Mouse (Mus musculus) forebrain, embryonic 16.5 days (tissue): ENCODE results near the gene Dnah7c. TPM values are rescaled to one million over a fixed set of nuclear protein-coding genes. Genes with fewer than 3 reads are reported as not detected.
"Not testable (repeated sequence)": the region's sequence is repeated elsewhere in the genome, so short reads cannot be mapped to it uniquely, and the experiment has no call there.

Experiments used
- ATAC-seq: fragments of 200-750 bp; cut with Nextera tagmentation; 2 replicates; pipeline ENCODE4 v1.8.0; 2017; ENCODE audit warnings: mild to moderate bottlenecking, moderate library complexity
- H3K27ac ChIP-seq: fragments of 300-500 bp; sonication (generic); 2 replicates; pipeline ENCODE4 v1.5.1; 2014; ENCODE audit warnings: low read length, control low read depth
- H3K27me3 ChIP-seq: fragments of 300-500 bp; sonication (generic); replicated peaks from 2 replicates; pipeline ENCODE4 v1.6.1; 2014; ENCODE audit warnings: low read length; ENCODE audit not compliant: control insufficient read depth, insufficient read depth
- H3K36me3 ChIP-seq: fragments of 300-500 bp; sonication (generic); 2 replicates; pipeline ENCODE4 v1.6.1; 2014; ENCODE audit not compliant: control insufficient read depth, insufficient read depth
- H3K4me1 ChIP-seq: fragments of 300-500 bp; sonication (generic); replicated peaks from 2 replicates; pipeline ENCODE4 v1.6.1; 2014; ENCODE audit warnings: low read length; ENCODE audit not compliant: control insufficient read depth, insufficient read depth
- H3K4me2 ChIP-seq: fragments of 300-500 bp; sonication (generic); 2 replicates; pipeline ENCODE4 v1.6.1; 2014; ENCODE audit warnings: mild to moderate bottlenecking, low read length, control low read depth
- H3K4me3 ChIP-seq: fragments of 300-500 bp; sonication (generic); replicated peaks from 2 replicates; pipeline ENCODE4 v1.5.1; 2014; ENCODE audit warnings: mild to moderate bottlenecking, low read length, control low read depth
- H3K9ac ChIP-seq: fragments of 300-500 bp; sonication (generic); replicated peaks from 2 replicates; pipeline ENCODE4 v1.6.1; 2014; ENCODE audit warnings: low read depth, low read length, control low read depth
- H3K9me3 ChIP-seq: fragments of 300-500 bp; sonication (generic); 2 replicates; pipeline ENCODE4 v1.6.1; 2016; ENCODE audit warnings: low read length; ENCODE audit not compliant: control insufficient read depth
- WGBS: fragments of 180-500 bp; shearing (Covaris S2); extraction: QIAGEN DNeasy Blood & Tissue Kit; methylation state at CpG from one replicate; pipeline ENCODE4 v1.1.7; 2014; 5-methylcytosine and 5-hydroxymethylcytosine counted together
- polyA plus RNA-seq: library from polyadenylated mRNA; unstranded; fragments of >200 nt; fragmentation: Nextera tagmentation; extraction: Ambion mirVana; gene quantifications from 2 replicates; pipeline ENCODE4 v1.2.1, GENCODE M21; 2015

Gene Dnah7c
- polyA plus RNA-seq, 1 experiment from 2014 or later: 0.13 TPM

GRCm38 (mm10) chr1:46805074-46805473 is 379.7 kb downstream of the Dnah7c start:
- ATAC-seq: peak; percentile 18; the same call in 1 of the 2 replicates
- Histone ChIP-seq H3K4me3 (no peak overlapping the region), H3K4me1 (no peaks in the 10 kb centered on the region), H3K27me3 (no peaks in the 10 kb centered on the region), H3K27ac (no peak overlapping the region), H3K9ac (no peak overlapping the region), H3K9me3 (no peaks in the 10 kb centered on the region), H3K36me3 (no peaks in the 10 kb centered on the region), H3K4me2 (no peak overlapping the region)
- WGBS: 90% methylated on average over 1 of the region's 1 CpGs

- H3K4me3 ChIP-seq, ATAC-seq, H3K9me3 ChIP-seq, H3K4me2 ChIP-seq, H3K9ac ChIP-seq, H3K36me3 ChIP-seq, H3K27ac ChIP-seq, H3K4me1 ChIP-seq, H3K27me3 ChIP-seq: not testable (repeated sequence)
- WGBS: 97% methylated on average over 4 of the region's 4 CpGs
These were observed 383.2 kb downstream of the Dnah7c start for GRCm38 (mm10) chr1:46808630-46809029.

- WGBS: 96% methylated on average over 5 of the region's 5 CpGs
- H3K9me3 ChIP-seq: no peaks in the 10 kb centered on the region
- no peak overlapping the region for H3K4me2 ChIP-seq
- peaks cover 14% of the 10 kb centered on the region for H3K36me3 ChIP-seq
- H3K4me1 ChIP-seq: no peaks in the 10 kb centered on the region
- no peak overlapping the region for H3K4me3 ChIP-seq
- no peaks in the 10 kb centered on the region for H3K27me3 ChIP-seq
- no peak overlapping the region for H3K27ac ChIP-seq
- no peak overlapping the region for H3K9ac ChIP-seq
- no peak for ATAC-seq
These were observed 392.5 kb downstream of the Dnah7c start for GRCm38 (mm10) chr1:46817934-46818333.

GRCm38 (mm10) chr1:46822256-46822972 is 397.0 kb downstream of the Dnah7c start:
- 90% methylated on average over 4 of the region's 4 CpGs for WGBS

DNA sequence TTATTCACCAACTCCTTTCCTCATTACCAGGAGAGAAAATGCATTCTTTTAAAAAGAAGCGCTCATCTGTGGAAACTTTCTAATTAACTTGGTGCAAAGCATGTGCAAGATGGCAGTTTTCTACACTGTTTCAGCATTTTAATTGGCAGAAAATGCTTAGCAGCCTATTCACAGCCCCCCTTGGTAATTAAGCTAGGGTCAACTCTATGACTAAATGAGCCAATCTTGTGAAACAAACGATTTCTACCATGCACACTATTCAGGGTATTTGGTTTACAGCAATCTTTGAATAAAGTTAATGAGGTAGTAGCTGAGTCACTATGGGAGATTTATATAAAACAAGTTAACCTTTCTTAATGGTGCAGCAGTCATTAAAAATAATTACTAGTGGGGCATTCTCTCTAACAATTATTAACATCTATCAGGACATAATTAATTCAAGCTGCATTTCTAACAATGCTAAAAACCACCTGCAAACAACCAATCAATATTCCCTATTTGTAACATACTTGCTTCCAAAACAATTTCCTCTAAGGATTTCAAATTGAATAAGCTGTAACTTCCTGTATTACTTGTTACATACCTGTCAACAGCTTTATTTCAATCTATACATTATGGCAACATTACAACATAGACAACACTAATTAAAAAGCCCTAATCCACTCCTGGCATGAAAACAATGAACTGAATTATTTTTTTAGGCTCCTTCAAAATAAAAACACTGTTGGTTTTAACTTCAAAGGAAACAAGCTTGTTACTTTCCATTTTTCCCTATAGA is 404.9 kb downstream of the Dnah7c start:
- ATAC-seq: peak; percentile 96

More at GRCm38 (mm10) chr1:46822256-46822972, 397.0 kb downstream of the Dnah7c start:
- no peak overlapping the region for H3K4me3 ChIP-seq
- H3K27me3 ChIP-seq: no peaks in the 10 kb centered on the region; the same call in 1 of the 2 replicates
- H3K4me1 ChIP-seq: no peaks in the 10 kb centered on the region
- H3K27ac ChIP-seq: no peak overlapping the region
- H3K9ac ChIP-seq: no peak overlapping the region
- ATAC-seq: no peak
- H3K9me3 ChIP-seq: no peaks in the 10 kb centered on the region
- no peak overlapping the region for H3K4me2 ChIP-seq
- H3K36me3 ChIP-seq: peaks cover 19% of the 10 kb centered on the region

GRCm38 (mm10) chr1:46831927-46832326 is 406.5 kb downstream of the Dnah7c start:
- Histone ChIP-seq H3K9me3 (no peaks in the 10 kb centered on the region), H3K27me3 (no peaks in the 10 kb centered on the region), H3K27ac (no peak overlapping the region), H3K4me1 (no peaks in the 10 kb centered on the region; the same call in 1 of the 2 replicates), H3K4me3 (no peak overlapping the region), H3K36me3 (peaks cover 10% of the 10 kb centered on the region), H3K9ac (no peak overlapping the region), H3K4me2 (no peak overlapping the region)
- no peak for ATAC-seq
- WGBS: 95% methylated on average over 5 of the region's 5 CpGs

More for the DNA sequence above, 404.9 kb downstream of the Dnah7c start:
- no peaks in the 10 kb centered on the region; the same call in 1 of the 2 replicates for H3K4me1 ChIP-seq
- H3K27me3 ChIP-seq: no peaks in the 10 kb centered on the region; the same call in 1 of the 2 replicates
- no peak overlapping the region for H3K9ac ChIP-seq
- H3K9me3 ChIP-seq: no peaks in the 10 kb centered on the region
- no peak overlapping the region for H3K27ac ChIP-seq
- no peak overlapping the region for H3K4me2 ChIP-seq
- 5% methylated on average over 2 of the region's 2 CpGs for WGBS
- no peak overlapping the region for H3K4me3 ChIP-seq
- peaks cover 9% of the 10 kb centered on the region for H3K36me3 ChIP-seq

DNA sequence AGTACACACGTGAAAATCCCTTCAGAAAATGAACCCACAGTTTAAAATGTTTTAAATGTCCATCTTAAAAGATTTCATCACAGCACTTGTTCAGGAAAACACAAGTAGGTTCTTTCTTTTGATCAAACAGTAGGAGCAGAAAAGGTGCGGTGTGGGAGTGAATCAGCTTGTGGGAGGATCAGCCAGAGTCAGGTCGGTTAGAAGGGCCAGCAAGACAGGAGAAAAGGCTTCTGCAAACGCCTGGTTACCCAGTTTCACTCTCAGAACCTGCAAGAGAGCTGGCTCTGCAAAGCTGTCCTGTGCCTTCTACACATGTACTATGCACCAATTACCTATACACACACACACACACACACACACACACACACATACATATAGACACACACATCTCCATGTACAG is 418.0 kb downstream of the Dnah7c start:
- Histone ChIP-seq H3K9me3 (no peaks in the 10 kb centered on the region), H3K36me3 (no peaks in the 10 kb centered on the region), H3K27me3 (no peaks in the 10 kb centered on the region), H3K27ac (no peak overlapping the region), H3K4me3 (no peak overlapping the region), H3K4me2 (no peak overlapping the region), H3K4me1 (peaks cover 3% of the 10 kb centered on the region; the same call in 1 of the 2 replicates), H3K9ac (no peak overlapping the region)
- WGBS: 60% methylated on average over 4 of the region's 4 CpGs
- no peak for ATAC-seq

GRCm38 (mm10) chr1:46844281-46844680 is 418.9 kb downstream of the Dnah7c start:
- no peak overlapping the region for H3K9ac ChIP-seq
- 79% methylated on average over 2 of the region's 2 CpGs for WGBS
- no peaks in the 10 kb centered on the region for H3K9me3 ChIP-seq
- H3K36me3 ChIP-seq: no peaks in the 10 kb centered on the region
- no peak overlapping the region for H3K4me2 ChIP-seq
- no peak for ATAC-seq
- H3K27me3 ChIP-seq: no peaks in the 10 kb centered on the region
- H3K4me3 ChIP-seq: no peak overlapping the region
- H3K4me1 ChIP-seq: peaks cover 3% of the 10 kb centered on the region; the same call in 1 of the 2 replicates
- H3K27ac ChIP-seq: no peak overlapping the region

DNA sequence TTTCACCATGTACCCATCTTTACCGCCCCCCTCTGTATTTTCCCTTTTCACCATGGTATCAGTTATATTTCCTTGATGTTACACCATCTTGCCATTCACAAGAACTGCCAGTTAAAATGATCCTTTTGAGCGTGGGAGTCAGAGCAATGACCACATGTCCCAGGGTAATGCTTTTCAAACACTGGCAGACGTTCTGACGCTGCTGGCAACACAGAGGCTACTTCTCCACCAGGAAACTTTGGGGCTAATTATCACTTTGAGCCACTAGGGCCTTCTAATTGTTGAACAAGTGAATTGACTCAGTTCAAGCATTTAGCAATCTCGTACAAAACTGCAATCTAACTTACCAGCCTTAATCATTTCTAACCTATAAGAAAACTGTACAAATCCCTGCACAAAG is 419.8 kb downstream of the Dnah7c start:
- H3K27me3 ChIP-seq: no peaks in the 10 kb centered on the region
- H3K9me3 ChIP-seq: no peaks in the 10 kb centered on the region
- ATAC-seq: no peak
- H3K27ac ChIP-seq: no peak overlapping the region
- peaks cover 5% of the 10 kb centered on the region; the same call in 1 of the 2 replicates for H3K4me1 ChIP-seq
- no peak overlapping the region for H3K4me3 ChIP-seq
- H3K9ac ChIP-seq: no peak overlapping the region
- 17% methylated on average over 5 of the region's 5 CpGs for WGBS
- H3K4me2 ChIP-seq: no peak overlapping the region
- H3K36me3 ChIP-seq: no peaks in the 10 kb centered on the region
